Mouse (Mus musculus) adipocyte (in vitro differentiated cells): ENCODE results near the gene Tmem238.
"Not testable (repeated sequence)": the region's sequence is repeated elsewhere in the genome, so short reads cannot be mapped to it uniquely, and the experiment has no call there.

Experiments
- DNase-seq: peaks from one replicate; pipeline ENCODE4 v3.0.0-alpha.2; 2016; ENCODE audit warnings: low spot score

Gene Tmem238

DNA sequence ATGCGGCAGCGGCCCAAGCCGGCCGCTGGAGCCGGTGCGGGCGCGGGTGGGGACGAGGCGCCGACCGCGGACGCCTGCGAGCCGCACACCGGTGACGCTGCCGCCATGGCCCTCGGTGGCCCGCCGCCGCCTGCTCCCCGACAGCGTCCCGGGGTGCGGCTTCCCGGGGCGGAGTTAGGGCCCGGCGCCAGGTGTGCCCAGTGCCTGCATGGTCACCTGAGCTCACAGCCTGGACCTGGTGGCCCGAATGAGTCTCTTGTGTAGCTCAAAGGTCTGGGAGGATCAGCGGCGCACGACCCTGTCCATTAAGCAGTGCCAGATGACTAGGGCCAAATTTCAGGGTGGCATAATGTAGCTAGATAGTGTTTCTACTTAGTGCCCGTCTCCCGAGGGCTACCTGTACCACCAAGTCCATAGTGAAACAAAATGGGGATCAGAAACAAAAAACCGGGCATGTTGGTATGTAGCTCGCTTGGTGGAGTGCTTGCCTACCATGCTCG, at the start of gene Tmem238:
TSS of gene Tmem238 (minus strand) at position 221 of the 500 bp plus-strand sequence.
- DNase-seq, result no peak

DNA sequence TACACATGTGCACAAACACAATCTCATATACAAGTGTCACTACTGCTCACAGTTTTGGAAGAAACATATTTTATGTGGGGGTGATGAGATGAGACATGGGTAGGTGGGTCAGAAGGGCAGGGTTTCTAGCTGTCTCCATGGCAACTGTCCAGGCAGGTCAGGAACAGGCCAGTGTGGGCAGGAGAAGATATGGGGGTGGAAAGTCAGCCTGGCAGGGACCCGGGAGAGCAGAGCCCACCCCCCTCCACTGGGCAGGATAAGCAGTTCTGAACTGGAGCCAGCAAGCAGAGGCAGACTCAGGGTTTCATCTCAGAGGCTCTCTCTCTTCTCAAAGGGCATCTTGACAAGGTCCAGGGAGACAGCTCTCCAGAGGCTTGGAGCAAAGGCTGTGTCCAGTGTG, 48.2 kb upstream of the Tmem238 start:
- no peak for DNase-seq

DNA sequence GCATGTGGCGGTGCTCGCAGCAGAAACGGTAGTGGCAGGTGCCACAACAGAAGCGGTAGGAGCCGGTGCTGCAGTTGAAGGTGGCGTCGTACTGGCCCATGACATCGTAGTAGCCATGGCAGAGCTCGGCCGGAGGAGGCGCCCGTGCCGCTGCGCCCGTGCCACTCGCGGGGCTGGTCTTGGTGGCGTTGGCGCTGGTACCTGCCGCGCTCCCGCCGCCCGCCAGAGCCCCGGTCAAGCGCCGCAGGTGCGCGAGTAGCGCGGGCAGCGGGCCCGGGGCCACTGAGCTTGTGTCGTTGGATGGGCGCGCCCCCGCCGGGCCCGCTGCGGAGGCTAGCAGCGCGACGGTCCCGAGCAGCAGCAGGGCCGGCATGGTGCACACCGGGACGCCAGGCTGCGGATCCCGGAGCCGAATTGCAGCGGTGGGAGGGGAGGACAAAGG, 46.9 kb upstream of the Tmem238 start:
- no peak for DNase-seq

DNA sequence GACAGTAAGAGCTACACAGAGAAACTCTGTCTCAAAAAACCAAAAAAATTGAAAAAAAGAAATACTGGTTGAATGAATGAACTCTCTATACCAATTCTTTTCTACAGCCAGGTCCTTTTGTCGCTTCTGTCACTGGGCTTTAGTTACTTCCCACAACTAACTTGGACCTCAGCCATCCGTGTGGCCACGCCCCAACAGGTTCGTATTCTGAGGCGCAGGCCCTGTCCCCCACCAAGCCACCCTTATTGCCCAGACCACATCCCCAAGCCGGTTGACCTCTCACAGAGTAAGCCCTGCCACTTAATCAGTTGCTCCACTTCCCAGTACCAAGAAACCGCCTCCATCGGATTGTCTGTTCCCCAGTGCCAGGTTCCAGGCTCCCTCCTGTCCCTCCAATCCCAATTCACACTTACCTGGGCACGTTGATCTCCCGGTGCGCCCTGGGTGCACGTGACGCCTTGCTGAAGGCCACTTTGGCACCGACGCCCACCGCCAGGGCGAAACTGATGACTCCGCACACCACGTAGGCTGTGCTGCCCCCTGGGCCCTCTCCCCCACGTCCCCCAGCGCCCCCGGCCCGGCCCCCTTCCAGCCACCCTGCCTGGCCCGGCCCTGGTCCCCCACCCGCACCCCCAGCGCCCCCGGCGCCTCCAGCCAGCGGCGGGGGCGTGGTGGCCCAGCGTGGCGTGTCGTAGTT, 46.3 kb upstream of the Tmem238 start:
- DNase-seq, result no peak

DNA sequence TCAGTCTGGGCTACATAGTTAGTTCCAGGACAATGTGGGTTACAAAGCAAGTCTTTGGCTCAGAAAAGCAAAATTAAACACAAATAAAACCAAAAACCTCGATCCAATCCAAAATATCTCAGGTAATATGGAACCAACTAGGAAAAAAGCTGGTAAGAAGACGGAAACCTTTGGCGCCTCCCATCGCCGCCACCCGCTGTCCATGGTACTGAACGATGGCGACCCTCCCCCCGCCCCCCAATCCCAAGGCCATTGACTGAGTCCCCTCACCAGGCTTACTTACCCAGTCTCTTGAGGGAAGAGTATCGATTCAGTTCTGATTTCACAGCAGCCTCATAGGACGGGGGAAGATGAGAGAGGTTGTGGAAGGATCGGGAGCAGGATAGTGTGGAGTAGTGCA, 41.0 kb upstream of the Tmem238 start:
- no peak for DNase-seq

DNA sequence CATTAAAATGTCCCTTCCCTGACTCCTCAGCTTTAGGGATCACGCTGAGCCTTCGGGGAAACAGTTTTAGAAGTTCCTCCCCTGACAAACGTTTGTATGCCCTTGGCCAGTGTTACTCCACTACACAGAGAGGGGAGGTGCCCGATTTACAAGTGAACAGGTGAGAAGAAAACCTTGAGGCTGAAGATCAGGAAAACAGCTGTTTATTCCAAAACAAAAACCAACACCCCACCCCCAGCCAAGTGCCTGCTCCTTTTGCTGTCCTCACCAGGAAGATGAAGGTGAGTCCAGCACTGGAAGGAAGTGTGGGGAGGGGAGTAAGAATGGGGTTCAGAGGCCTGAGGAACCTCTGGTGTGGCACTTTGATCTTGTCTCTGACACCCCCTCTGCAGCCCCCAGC, 35.9 kb upstream of the Tmem238 start:
- no peak for DNase-seq

DNA sequence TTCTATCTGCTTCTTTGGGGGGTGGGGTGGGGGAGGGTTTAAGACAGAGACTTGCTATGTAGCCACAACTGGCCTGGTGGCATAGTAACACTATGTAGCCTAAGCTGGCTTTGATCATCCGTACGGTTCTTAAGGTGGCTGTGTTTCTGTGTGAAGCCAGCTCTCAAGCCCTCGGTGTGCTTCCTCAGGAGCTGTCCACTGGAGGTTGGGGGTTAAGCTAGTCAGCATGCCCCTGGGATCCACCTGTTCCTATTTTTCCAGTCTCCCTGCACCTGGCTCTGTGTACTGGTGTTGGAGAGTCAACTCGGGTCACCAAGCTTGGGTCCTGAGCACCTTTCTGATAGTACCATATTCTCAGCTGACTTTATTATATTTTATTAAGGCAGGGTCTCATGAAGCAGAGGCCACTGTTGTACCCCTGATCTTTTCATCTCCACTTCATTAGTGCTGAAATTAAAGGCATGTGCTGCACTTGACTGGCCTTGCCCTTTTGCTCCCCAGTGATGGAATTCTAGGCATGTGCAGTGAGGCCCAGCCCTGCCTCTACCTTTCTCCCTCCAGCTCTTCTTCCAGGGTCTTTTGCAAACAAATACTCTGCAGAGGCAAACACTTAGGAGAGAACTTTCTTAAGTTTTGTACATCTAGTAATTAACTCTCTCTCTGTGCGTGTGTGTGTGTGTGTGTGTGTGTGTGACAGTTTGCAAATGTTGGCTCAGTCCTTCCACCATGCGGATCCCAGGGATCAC, 32.9 kb upstream of the Tmem238 start:
- no peak for DNase-seq

DNA sequence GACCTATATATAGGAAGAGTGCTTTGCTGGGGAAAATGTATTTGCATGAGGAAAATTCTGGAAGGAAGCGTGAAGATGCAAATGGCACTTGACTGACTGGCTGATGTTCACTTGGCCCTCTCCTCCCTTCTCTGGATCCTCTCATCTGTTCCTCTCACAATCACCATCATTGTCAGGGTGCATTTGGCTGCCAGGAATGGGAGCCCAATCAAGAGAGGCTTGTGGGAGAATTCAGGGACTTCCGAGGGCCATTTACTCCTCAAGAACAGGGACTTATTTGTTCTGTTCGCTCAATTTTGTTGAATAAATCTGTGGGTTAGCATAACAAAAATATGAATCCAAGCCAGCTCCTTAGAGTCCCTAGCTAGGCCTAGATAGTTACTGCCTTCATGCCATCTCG, 32.2 kb upstream of the Tmem238 start:
- DNase-seq, result no peak

DNA sequence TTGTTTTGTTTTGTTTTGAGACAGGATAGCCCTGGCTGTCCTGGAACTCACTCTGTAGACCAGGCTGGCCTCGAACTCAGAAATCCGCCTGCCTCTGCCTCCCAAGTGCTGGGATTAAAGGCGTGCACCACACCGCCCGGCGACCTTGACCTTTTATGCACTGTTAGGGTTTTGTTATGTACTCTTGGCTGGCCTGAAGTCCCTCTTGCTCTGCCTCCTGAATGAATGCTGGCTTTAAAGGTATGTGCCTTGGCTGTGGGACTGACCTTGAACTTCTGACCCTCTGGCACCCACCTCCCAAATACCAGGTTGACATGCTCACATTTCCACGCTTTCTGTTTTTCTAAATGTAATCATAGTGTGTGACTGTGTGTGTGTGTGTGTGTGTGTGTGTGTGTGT, 31.5 kb upstream of the Tmem238 start:
- DNase-seq, result not testable (repeated sequence)

DNA sequence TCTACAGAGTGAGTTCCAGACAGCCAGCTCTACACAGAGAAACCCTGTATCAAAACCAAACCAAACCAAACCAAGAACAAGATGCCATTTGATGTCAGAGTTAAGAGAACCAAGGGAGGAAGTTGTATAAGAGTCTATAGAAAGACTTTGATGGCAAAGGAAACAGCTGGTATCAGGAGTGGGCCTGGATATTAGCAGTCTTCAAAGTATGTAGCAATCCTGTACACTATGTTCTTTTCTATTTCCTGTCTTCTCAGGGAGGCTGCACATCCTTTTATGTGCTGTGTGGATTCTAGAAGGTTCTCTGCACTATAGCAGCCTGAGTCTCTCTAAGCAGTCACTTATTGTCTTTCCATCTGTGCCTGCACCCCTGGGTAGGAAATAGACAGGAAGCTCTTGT, 27.1 kb upstream of the Tmem238 start:
- no peak for DNase-seq

DNA sequence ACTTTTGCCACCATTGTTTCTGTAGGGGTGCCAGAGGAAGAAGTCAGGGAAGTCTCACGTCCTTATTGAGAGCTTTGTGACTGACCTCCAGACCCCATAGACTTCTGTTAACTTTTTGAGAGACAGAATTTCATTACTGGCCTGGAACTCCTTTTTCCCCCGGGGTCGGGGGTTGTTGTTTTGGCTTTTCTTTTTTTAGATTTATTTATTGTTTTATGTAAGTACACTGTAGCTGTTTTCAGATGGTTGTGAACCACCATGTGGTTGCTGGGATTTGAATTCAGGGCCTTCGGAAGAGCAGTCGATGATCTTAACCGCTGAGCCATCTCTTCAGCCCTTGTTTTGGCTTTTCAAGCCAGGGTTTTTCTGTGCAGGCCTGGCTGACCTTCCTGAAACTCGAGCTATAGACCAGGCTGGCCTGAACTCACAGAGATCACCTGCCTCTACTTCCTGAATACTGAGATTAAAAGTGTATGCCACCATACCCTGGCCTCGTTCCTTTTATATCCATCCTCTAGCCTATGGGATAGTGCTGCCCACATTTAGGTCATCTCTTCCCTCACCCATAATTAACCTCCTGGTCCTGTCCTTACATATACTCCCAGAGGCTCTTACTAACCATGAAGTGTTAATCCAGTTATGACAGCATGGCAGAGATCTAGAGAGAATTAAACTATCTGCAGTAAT, 23.8 kb upstream of the Tmem238 start:
- peak; percentile 22 for DNase-seq

DNA sequence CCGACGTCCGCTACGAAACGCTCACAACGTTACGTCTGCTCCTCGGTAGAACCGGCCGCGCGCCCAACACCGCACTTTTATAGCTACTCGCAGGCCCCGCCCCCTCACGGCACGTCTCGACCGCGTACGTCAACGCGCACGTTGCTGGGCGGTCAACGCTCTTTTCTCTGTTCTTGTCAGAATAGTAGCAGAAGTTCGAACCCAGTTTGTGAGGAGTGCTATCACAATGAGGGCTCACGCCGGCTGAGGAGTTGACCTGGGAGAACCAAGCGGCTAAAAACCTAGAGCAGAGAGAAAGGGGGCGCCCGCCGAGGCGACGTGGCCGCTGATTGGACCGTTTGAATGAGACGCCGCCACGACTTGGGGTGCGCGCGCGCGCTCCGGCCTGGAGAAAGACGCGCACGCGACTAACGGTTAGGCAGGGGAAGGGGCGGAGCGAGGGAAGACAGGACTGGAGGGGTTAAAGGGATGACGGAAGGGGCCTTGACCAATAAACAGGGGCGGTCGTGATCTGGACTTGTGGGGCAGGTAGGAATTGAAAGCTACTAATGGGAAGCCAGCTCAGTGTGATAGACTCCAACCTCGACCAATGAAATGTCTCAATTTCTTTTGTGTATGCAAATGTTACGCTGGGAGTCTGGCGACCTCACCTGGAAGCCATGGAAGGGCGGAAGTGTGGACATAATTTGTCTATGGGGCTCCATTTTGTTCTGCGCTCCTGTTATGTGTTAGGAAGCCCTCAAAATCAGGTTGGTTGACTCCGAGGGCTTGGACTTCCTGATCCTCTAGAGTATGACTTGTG, 23.0 kb upstream of the Tmem238 start, which contains the start of gene Ube2s:
TSS of gene Ube2s (minus strand) at position 288 of the 802 bp plus-strand sequence.
- DNase-seq, result peak; percentile 99

DNA sequence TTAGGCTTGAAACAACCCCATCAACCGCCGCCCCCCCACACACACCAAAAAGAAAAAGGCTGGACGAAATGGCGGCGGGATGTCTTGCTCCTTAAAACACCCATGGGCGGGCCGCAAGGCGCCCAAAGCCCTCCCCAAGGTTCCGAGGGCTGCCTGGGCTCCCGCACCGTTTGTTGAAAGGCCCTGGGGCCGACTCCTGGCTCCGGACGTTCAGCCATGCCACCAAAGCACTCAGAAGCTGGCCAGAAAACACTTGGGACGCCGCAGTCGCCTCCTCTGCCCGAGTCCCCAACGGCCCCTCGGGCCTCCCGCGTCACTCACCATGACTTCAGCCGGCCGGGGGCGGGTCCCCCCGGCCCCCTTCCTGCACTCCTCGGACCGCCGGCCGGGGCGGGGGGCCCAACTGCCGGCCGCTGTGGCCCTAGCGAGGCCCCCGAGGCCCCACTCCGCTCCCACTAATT, 22.4 kb upstream of the Tmem238 start:
- peak; percentile 40 for DNase-seq

DNA sequence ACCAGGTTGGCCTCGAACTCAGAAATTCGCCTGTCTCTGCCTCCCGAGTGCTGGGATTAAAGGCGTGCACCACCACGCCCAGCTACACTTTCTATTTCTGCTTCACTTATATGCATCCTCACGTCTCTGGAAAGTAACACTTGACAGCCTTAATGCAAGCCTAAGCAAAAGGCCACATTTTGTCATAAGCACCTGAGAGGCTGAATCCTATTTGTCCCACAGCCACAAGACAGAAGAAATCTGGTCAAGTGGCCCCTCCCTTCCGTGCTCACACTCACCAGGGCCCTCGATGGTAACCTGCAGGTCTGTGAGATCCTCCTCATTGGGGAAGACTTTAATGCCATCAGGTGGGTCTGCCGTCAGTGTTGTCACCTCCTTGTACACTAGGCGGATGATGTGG, 21.7 kb upstream of the Tmem238 start:
- DNase-seq, result not testable (repeated sequence)

DNA sequence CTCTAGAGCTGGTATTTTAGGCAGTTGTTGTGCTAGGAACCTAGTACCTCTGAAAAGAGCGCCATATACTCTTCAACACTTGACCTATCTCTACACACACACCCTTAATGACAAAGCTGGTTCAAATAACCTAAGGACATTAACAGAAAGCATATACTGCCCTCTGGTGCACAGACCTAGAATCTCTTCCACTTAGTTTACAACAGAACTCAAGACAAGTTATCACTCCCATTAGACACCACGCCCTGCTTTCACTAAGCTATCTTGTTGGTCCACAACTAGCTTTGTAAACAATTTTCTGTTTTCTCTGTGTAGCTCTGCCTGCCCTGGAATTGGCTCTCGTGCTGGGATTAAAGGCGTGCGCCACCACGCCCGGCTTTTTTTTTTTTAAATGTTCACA, 17.3 kb upstream of the Tmem238 start:
- DNase-seq, result peak; percentile 57

DNA sequence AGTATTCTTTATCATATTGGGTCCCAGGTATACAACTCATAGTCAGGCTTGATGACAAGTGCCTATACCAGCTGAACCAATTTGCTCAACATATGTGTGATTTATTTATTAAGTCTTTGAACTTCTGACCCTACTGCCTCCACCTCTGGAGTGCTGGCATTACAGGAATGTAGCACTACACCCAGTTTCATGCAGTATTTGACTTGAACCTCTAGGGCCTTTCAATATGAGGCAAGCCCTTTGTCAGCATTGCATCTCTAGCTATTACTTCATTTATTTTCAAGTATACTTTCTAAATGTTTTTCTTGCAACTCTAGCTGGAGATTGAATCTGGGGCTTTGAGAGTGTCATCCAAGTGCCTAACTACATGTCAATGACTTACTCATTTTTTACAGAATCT, 12.8 kb upstream of the Tmem238 start:
- no peak for DNase-seq

DNA sequence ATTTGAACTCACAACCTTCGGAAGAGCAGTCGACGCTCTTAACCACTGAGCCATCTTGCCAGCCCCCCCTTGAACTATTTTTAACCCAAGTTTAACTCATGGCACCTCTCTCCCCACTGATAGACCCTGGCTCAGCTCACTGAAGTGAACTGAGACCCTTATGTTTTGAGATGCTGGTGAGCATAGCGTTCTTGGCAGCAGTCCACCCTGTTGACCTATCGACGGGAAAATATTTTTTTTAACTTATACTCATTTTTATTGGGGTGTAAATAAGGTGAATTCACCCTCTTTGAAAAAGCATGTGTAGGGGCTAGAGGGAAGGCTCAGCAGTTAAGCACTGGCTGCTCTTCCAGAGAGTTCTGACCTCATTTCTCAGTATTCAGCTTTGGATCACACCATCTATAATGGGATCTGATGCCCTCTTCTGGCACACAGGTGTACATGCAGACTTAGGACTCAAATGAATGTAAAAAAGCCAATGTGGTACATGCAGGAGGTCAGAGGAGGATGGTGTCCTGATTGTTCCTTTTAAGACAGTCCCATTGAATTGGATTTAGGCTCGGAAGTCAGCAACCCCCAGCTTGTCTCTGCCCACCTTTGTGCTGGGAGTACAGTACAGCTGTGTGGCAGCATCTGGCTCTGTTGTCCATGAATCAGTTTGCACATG, 6.4 kb upstream of the Tmem238 start:
- peak; percentile 57 for DNase-seq

DNA sequence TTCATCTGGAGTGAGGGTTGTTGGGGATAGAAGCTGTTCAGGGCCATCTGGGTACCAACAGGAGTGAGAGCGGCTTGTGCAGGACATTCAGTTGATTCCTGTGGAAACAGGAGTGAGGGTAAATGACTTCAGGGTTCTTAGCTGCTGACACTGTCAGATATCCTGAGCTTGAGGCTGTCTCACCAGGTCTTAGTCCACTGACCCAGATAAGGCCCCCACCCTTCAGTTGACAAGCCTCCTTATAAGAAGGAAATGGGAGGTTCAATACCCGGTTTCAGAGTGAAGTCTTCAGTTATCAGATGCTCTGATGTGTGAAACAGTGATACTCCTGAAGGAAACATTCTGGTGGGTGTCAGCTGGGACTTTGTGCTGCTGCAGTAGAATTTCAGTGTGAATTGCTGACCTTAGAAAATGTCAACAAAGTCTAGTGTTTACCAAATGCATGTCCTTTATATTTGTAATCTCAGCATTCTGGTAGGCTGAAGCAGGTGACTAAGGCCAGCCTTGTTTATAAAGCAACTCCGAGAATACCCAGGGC, 5.2 kb upstream of the Tmem238 start:
- no peak for DNase-seq

DNA sequence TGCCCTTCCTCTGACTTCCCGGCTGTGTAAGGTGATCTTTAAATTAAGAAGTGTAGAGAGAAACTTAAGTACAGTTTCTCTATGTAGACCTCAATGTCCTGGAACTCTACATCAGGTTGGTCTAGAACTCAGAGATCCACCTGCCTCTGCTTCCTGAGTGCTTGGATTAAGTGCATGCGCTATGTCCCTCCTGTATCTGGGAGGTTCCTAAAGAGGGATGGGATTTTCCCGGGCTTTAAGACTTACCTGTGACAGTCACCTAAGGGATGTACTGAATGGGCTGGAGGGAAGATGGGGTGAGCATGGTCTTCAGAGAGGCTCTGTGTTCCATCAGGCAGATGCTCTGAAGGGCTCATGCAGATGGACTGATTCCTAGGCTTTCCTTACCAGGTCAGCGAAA, 4.2 kb upstream of the Tmem238 start:
- DNase-seq, result no peak

DNA sequence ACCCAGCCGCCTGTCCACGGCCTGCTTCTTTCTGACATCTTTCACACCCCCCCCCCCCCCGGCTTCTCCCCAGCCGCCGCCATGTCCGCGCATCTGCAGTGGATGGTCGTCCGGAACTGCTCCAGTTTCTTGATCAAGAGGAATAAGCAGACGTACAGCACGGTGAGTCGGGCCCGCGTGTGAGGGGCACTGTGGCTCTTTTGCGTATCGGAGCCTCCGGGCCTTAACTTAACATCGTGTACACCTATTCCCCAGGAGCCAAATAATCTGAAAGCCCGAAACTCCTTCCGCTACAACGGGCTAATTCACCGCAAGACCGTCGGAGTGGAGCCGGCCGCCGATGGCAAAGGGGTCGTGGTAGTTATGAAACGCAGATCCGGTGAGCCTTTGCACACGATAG, 3.8 kb upstream of the Tmem238 start:
- DNase-seq, result not testable (repeated sequence)
